In the genomic region with DNA sequence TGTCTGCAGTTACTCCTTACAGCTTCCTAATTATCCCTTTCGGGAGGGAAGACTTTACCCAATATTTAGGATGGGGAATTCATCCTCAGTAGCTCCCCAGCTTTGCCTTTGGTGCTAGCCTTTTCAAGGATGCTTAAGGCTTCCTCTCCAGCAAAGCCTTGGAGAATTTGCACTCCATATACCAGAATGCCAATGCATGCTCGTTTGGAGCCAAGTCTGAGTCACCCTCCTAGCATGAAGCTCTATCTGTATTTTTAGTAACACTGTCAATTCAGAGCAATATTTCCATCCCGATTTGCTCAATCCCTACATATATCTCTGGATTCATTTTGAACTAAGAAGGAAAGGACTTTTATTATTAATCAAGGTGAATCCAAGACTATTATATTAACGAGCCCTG, we compare ENCODE assay signal across 14 mouse cellular contexts.
A peak's percentile ranks its signal among the peaks of the same experiment; 100 is the strongest.
DNase-seq lines count a peak whose midpoint lies in the region.
"Had no signal": no experiment of that assay in that cellular context is flagged by ENCODE, and none has a peak within 500 bp of the region (broad histone marks: within the 10 kb centered on the region; RNA-seq: fewer than 3 reads in every experiment).

No protein-coding gene starts in this region.

- H3K4me1 ChIP-seq in heart, embryonic 10.5 days, result no peaks in the 10 kb centered on the region
- H3K4me1 ChIP-seq: intestine, embryonic 15.5 days; midbrain, embryonic 15.5 days had no signal

- no peaks in the 10 kb centered on the region for H3K9me3 ChIP-seq in heart, embryonic 10.5 days
- H3K9me3 ChIP-seq: intestine, embryonic 15.5 days; midbrain, embryonic 15.5 days had no signal

- no peak overlapping the region for H3K27ac ChIP-seq in heart, embryonic 10.5 days
- H3K27ac ChIP-seq: heart, adult 2 months; intestine, embryonic 15.5 days; midbrain, embryonic 15.5 days had no signal

- no peaks in the 10 kb centered on the region for H3K27me3 ChIP-seq in heart, embryonic 10.5 days (ENCODE audit: insufficient read depth, poor library complexity, severe bottlenecking)
- H3K27me3 ChIP-seq: intestine, embryonic 15.5 days; midbrain, embryonic 15.5 days had no signal

- intact Hi-C loops in left cerebral cortex, postnatal 36 days (cut with DNase I), result no loop called here

- WGBS in heart, embryonic 10.5 days, result 81% methylated on average over 4 of the region's 4 CpGs

- no peaks in the 10 kb centered on the region for H3K36me3 ChIP-seq in heart, embryonic 10.5 days
- H3K36me3 ChIP-seq: intestine, embryonic 15.5 days; midbrain, embryonic 15.5 days had no signal

- peak; percentile 77 for DNase-seq in 3T3-L1 (ENCODE audit: low read depth, low spot score)
- DNase-seq in Muller cell, postnatal 12 days (ENCODE audit: inconsistent ontology term), result peak; percentile 16
- DNase-seq in cerebellum, postnatal 10 days, result peak; percentile 30 to 33
- peak; percentile 10 to 15 for DNase-seq in left cerebral cortex, postnatal 36 days (ENCODE audit: low spot score in 2 of 2)
- no peak for DNase-seq in heart, embryonic 10.5 days (ENCODE audit: low spot score)
- no peak for DNase-seq in adrenal gland, postnatal 10 days
- no peak for DNase-seq in kidney, postnatal 14 days
- DNase-seq: adrenal gland, adult 8-10 months; heart, adult 2 months; heart, postnatal 4 days; kidney, postnatal 25 days; lung, postnatal 4 days had no signal

- no peak overlapping the region for H3K4me3 ChIP-seq in heart, embryonic 10.5 days
- H3K4me3 ChIP-seq: heart, adult 2 months; intestine, embryonic 15.5 days; midbrain, embryonic 15.5 days had no signal

Comparison
In these comparisons a context has a peak if more than half of its experiments do, and no peak if none do; other contexts are left out.
1. DNase-seq: peak in 3T3-L1 (single experiment), Muller cell, postnatal 12 days (single experiment), cerebellum, postnatal 10 days (2 of 2) and left cerebral cortex, postnatal 36 days (2 of 2); none in heart, embryonic 10.5 days (single experiment), adrenal gland, postnatal 10 days (single experiment) and kidney, postnatal 14 days (single experiment).